Mouse (Mus musculus): ENCODE measurements at regions not wholly inside any gene's neighbourhood (a gene's known extent, or its start where the extent isn't known, plus 50 kb on each side); places are given as distances from the start of the nearest gene placed in this dataset.

DNA sequence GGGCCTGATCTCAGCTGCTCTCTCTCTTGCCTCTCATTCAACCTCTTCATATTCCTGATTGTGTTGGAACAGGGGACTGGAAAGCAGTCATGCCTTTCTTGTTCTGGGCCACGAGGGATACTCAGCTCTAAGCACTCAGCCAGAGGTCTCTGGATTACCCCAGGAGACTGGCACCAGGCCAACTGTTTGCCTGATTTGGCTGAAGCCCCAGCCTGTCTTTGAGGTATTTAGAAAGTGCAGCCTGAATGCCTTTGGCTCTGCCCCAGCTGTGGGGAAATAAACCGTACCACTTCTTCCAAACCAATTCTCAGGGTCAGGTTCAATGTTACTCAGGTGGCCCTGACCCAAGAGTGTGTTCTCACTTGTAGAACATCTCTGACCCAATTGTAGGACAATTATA is 112.6 kb upstream of the Tmem72 start:
- TF ChIP-seq CTCF (IDR thresholded peaks at IDR 0.05; ENCODE audit: control insufficient read depth, insufficient read depth, insufficient replicate concordance, low read depth, low read length) (no peak), POLR2A (IDR thresholded peaks at IDR 0.05; ENCODE audit: control insufficient read depth, low read depth, low read length) (no peak)

All from testis, adult 2 months (tissue).